ENCODE assay signal across 9 mouse cellular contexts in the genomic region with DNA sequence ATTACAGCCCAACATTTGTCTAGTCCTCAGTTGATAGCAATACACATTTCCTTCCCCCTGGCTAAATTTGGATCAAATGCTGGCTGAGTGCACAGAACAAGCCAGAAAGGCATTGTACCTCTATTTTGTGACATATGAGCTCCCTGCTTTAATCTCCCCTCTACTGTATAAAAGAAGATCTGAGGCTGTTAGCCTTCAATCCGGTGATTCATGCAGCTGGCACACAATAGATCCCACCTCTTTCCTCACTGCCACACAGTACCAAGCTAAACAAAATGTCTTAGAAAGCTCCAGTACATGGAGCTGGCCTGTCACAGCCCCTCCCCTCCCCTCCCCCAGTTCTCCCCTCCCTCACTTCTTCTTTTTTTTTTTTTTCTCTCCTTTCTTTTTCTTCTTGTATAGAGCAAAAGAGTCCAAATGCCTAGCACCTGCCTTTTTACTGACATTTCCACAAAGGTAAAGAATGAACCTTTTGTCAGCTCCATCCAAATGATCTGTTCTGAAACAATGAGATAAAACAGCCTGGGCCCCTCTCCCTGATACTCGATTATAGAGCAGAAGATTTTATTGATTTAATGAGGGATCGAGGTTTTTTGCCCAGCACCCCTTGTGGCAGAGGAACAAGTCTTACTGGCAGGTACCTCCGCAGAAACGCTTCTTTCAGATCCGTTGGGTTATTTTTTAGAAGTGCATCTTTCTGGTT.
DNase-seq lines count a peak whose midpoint lies in the region; ATAC-seq and TF ChIP-seq lines count a peak whose summit lies in the region.
"Had no signal": no experiment of that assay in that cellular context is flagged by ENCODE, and none has a peak within 500 bp of the region (broad histone marks: within the 10 kb centered on the region; RNA-seq: fewer than 3 reads in every experiment).

No protein-coding gene starts in this region.

- H3K4me3 ChIP-seq in heart, embryonic 10.5 days, result peak overlapping the region; percentile 56
- H3K4me3 ChIP-seq in embryonic facial prominence, embryonic 14.5 days (ENCODE audit: low read depth, low read length), result peak overlapping the region; percentile 33
- H3K4me3 ChIP-seq in limb, embryonic 14.5 days (replicated peaks; ENCODE audit: low read length), result peak overlapping the region; percentile 30
- peak overlapping the region; percentile 19 for H3K4me3 ChIP-seq in stomach, embryonic 16.5 days (replicated peaks; ENCODE audit: low read length)

- peak; percentile 87 for ATAC-seq in Patski
- peak; percentile 88 for ATAC-seq in embryonic facial prominence, embryonic 14.5 days (ENCODE audit: low read depth)
- ATAC-seq in limb, embryonic 14.5 days (ENCODE audit: low FRiP score, low read depth), result no peak
- ATAC-seq in stomach, embryonic 16.5 days (ENCODE audit: insufficient read depth, low FRiP score), result peak; percentile 56; the same call in 1 of the 2 replicates

- peaks cover 38% of the 10 kb centered on the region for H3K4me1 ChIP-seq in heart, embryonic 10.5 days
- H3K4me1 ChIP-seq in embryonic facial prominence, embryonic 14.5 days (ENCODE audit: control insufficient read depth, insufficient read depth, low read length), result peaks cover 24% of the 10 kb centered on the region
- peaks cover 13% of the 10 kb centered on the region for H3K4me1 ChIP-seq in limb, embryonic 14.5 days (ENCODE audit: control insufficient read depth, insufficient read depth, low read length)
- H3K4me1 ChIP-seq in stomach, embryonic 16.5 days (ENCODE audit: control insufficient read depth, insufficient read depth, low read length), result no peaks in the 10 kb centered on the region; the same call in 1 of the 2 replicates

- 16% methylated on average over 6 of the region's 6 CpGs for WGBS in heart, embryonic 10.5 days
- WGBS in embryonic facial prominence, embryonic 14.5 days, result 4% methylated on average over 6 of the region's 6 CpGs
- 5% methylated on average over 6 of the region's 6 CpGs for WGBS in limb, embryonic 14.5 days
- WGBS in stomach, embryonic 16.5 days, result 13% methylated on average over 6 of the region's 6 CpGs

- no peak for TF ChIP-seq CTCF in Patski (IDR thresholded peaks at IDR 0.05)

- POLR2A ChIA-PET in Patski (lab: Charles Lee), result interaction anchor here (0.7 kb wide), 1 partner anchor 37 kb away, joined by 3 read pairs; no protein-coding TSS in a partner anchor

- no peaks in the 10 kb centered on the region for H3K9me3 ChIP-seq in heart, embryonic 10.5 days
- no peaks in the 10 kb centered on the region for H3K9me3 ChIP-seq in embryonic facial prominence, embryonic 14.5 days (ENCODE audit: control insufficient read depth, low read length)
- no peaks in the 10 kb centered on the region for H3K9me3 ChIP-seq in limb, embryonic 14.5 days (ENCODE audit: control insufficient read depth, low read length)
- H3K9me3 ChIP-seq in stomach, embryonic 16.5 days (replicated peaks; ENCODE audit: control insufficient read depth, low read length), result no peaks in the 10 kb centered on the region
- H3K9me3 ChIP-seq: G1E had no signal

- DNase-seq in heart, embryonic 10.5 days (ENCODE audit: low spot score), result no peak
- no peak for DNase-seq in heart, postnatal 10 days
- no peak for DNase-seq in Patski (ENCODE audit: low read depth, low spot score)
- peak; percentile 68 for DNase-seq in embryonic facial prominence, embryonic 14.5 days (ENCODE audit: low spot score)
- DNase-seq in limb, embryonic 14.5 days (ENCODE audit: low spot score), result no peak
- no peak for DNase-seq in gastrocnemius, postnatal 10 days
- no peak for DNase-seq in natural killer cell, adult 2 months (ENCODE audit: low spot score in 2 of 2)

- H3K4me2 ChIP-seq in embryonic facial prominence, embryonic 14.5 days (ENCODE audit: low read depth, low read length), result peak overlapping the region; percentile 57
- H3K4me2 ChIP-seq in limb, embryonic 14.5 days (replicated peaks; ENCODE audit: low read depth, low read length, severe bottlenecking), result peak overlapping the region; percentile 47
- peak overlapping the region; percentile 48 for H3K4me2 ChIP-seq in stomach, embryonic 16.5 days (ENCODE audit: low read depth, low read length)

- peak overlapping the region; percentile 86 for H3K27ac ChIP-seq in heart, embryonic 10.5 days
- peak overlapping the region; percentile 23; the same call in 1 of the 2 replicates for H3K27ac ChIP-seq in embryonic facial prominence, embryonic 14.5 days (replicated peaks; ENCODE audit: low read depth, low read length)
- H3K27ac ChIP-seq in limb, embryonic 14.5 days (replicated peaks; ENCODE audit: low read depth, low read length), result no peak overlapping the region
- no peak overlapping the region for H3K27ac ChIP-seq in stomach, embryonic 16.5 days (ENCODE audit: low read length)

- H3K9ac ChIP-seq in embryonic facial prominence, embryonic 14.5 days (ENCODE audit: low read depth, low read length), result peak overlapping the region; percentile 52
- peak overlapping the region; percentile 43 for H3K9ac ChIP-seq in limb, embryonic 14.5 days (ENCODE audit: low read depth, low read length, severe bottlenecking)
- H3K9ac ChIP-seq in stomach, embryonic 16.5 days (ENCODE audit: low read length), result peak overlapping the region; percentile 22; the same call in 1 of the 2 replicates

- CTCF ChIA-PET in Patski (lab: Charles Lee), result interaction anchor here (1.5 kb wide), 1 partner anchor 32 kb away, joined by 4 read pairs; no protein-coding TSS in a partner anchor

- no peak for TF ChIP-seq POLR2A in limb, embryonic 14.5 days (IDR thresholded peaks at IDR 0.05; ENCODE audit: borderline replicate concordance, extremely low read depth, insufficient read depth, insufficient read length)

- intact Hi-C loops in heart, postnatal 10 days (cut with DNase I), result no loop called here

- no peaks in the 10 kb centered on the region for H3K36me3 ChIP-seq in heart, embryonic 10.5 days
- H3K36me3 ChIP-seq in embryonic facial prominence, embryonic 14.5 days (ENCODE audit: control insufficient read depth, insufficient read depth, low read length), result no peaks in the 10 kb centered on the region
- no peaks in the 10 kb centered on the region for H3K36me3 ChIP-seq in limb, embryonic 14.5 days (ENCODE audit: control insufficient read depth, insufficient read depth, low read length)
- H3K36me3 ChIP-seq in stomach, embryonic 16.5 days (ENCODE audit: control insufficient read depth, insufficient read depth, low read length), result no peaks in the 10 kb centered on the region
- H3K36me3 ChIP-seq: G1E had no signal

- H3K27me3 ChIP-seq in heart, embryonic 10.5 days (ENCODE audit: insufficient read depth, poor library complexity, severe bottlenecking), result no peaks in the 10 kb centered on the region
- no peaks in the 10 kb centered on the region for H3K27me3 ChIP-seq in Patski
- no peaks in the 10 kb centered on the region for H3K27me3 ChIP-seq in embryonic facial prominence, embryonic 14.5 days (replicated peaks; ENCODE audit: control insufficient read depth, insufficient read depth, low read length)
- no peaks in the 10 kb centered on the region for H3K27me3 ChIP-seq in limb, embryonic 14.5 days (ENCODE audit: control insufficient read depth, insufficient read depth, low read length)
- no peaks in the 10 kb centered on the region for H3K27me3 ChIP-seq in stomach, embryonic 16.5 days (ENCODE audit: control insufficient read depth, insufficient read depth, low read length)

- in situ Hi-C loops in Patski (cut with MboI; ENCODE audit: low pct_unique_long_range_greater_than_20kb), result no loop called here

Comparison
In these comparisons a context has a peak if more than half of its experiments do, and no peak if none do; other contexts are left out.
1. H3K27ac ChIP-seq: peak in heart, embryonic 10.5 days (single experiment) and embryonic facial prominence, embryonic 14.5 days (single experiment); none in limb, embryonic 14.5 days (single experiment) and stomach, embryonic 16.5 days (single experiment).
2. Peak in every context shown above with its lines, with median percentiles within 50 percentile points of each other: H3K4me3 ChIP-seq, H3K4me2 ChIP-seq and H3K9ac ChIP-seq.